ENCODE assay signal across 8 mouse cellular contexts in the genomic region with DNA sequence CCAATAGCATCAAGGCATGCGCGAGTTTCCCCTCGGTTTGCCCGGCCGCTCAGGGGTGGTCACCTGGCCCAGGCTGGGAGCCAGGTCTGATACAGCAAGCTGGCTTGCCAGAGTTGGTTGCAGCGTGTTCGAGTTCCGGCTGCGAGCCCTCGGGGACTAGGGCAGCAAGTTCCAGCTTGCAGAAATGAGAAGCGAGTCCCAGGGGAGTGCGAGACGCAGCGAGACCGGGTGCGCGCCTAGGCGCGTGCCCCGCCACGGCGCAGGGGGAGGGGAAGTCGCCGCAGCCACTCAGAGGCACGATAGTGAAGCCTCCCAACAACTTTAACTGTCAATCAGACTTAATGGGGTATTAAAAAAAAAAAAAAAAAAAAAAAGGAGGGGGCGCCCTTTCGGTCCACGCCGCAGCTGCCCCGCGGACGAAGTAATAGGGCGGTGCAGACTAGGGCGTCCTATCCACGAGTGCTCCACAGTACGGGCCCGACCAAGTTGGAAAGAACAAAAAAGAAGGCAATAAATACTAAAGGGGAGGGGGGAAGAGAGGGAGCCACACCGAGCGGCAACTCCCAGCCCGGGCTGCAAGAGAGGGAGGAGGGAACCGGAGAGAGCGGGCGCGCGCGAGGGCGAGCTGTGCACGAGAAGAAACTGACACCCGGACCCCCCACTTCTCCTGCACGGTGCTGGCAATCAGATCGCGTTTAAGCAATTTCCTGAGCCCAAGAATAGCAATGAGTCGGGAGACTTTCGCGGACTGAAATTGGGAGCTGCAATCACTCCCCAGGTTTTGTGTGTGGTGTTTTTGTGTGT. TPM values are rescaled to one million over a fixed set of nuclear protein-coding genes. Genes with fewer than 3 reads are reported as not detected.
A peak's percentile ranks its signal among the peaks of the same experiment; 100 is the strongest.
DNase-seq lines count a peak whose midpoint lies in the region; ATAC-seq and TF ChIP-seq lines count a peak whose summit lies in the region.

A gene (plus strand): TSS at position 695 of the 804 bp plus-strand sequence.

- no peaks in the 10 kb centered on the region for H3K36me3 ChIP-seq in hindbrain, embryonic 15.5 days

- peak within 1 kb of the TSS; percentile 45 for H3K9ac ChIP-seq in hindbrain, embryonic 15.5 days

- H3K9me3 ChIP-seq in hindbrain, embryonic 15.5 days: no peaks in the 10 kb centered on the region

- WGBS in hindbrain, embryonic 15.5 days: 0% methylated on average over 54 of the region's 55 CpGs

- TF ChIP-seq CTCF in left cerebral cortex, adult 2 months (IDR thresholded peaks at IDR 0.05): no peak; the same call in 1 of the 2 replicates

- H3K27ac ChIP-seq in hindbrain, embryonic 15.5 days (replicated peaks): peak within 1 kb of the TSS; percentile 70
- H3K27ac ChIP-seq in left cerebral cortex, adult 2 months: peak within 1 kb of the TSS; percentile 81

- peak within 1 kb of the TSS; percentile 48 for H3K4me3 ChIP-seq in hindbrain, embryonic 15.5 days
- H3K4me3 ChIP-seq in left cerebral cortex, adult 2 months: peak within 1 kb of the TSS; percentile 54

- H3K4me1 ChIP-seq in hindbrain, embryonic 15.5 days (replicated peaks): peaks cover 36% of the 10 kb centered on the region

- intact Hi-C loops in left cerebral cortex, adult 2 months (cut with DNase I): loop anchor here (5.0 kb wide), 3 partner anchors 80 to 395 kb away; no protein-coding TSS in a partner anchor

- peaks cover 28% of the 10 kb centered on the region for H3K27me3 ChIP-seq in hindbrain, embryonic 15.5 days

- peak; percentile 59 for ATAC-seq in hindbrain, embryonic 15.5 days (ENCODE audit: low FRiP score, low read depth)
- ATAC-seq in megakaryocyte, adult 5-6 weeks (ENCODE audit: poor library complexity, severe bottlenecking): peak; percentile 61

- DNase-seq in R1 (ENCODE audit: low read depth, low spot score): peak; percentile 80
- peak; percentile 38 to 43 for DNase-seq in cerebellum, postnatal 36 days
- DNase-seq in gastrocnemius, adult 18-20 months (ENCODE audit: low spot score): peak; percentile 90
- DNase-seq in left cerebral cortex, adult 2 months (ENCODE audit: extremely low spot score in 1 of 2, low spot score in 2 of 2): peak; percentile 58 to 76
- DNase-seq in right cerebral cortex, adult 18-20 months: peak; percentile 74
- peak; percentile 66 for DNase-seq in urinary bladder, postnatal 10 days (ENCODE audit: low spot score)

- peak within 1 kb of the TSS; percentile 97 for H3K4me2 ChIP-seq in hindbrain, embryonic 15.5 days

RNA-seq across cellular contexts. Expression of the gene that starts here (rescaled TPM):
- total RNA-seq in gastrocnemius, adult 18-20 months (2021): 10 to 100 TPM; 41.1 to 43.1 TPM
- 46.5 and 59.9 TPM in 2 replicates for polyA plus RNA-seq in hindbrain, embryonic 15.5 days (2015; fragmentation: Nextera tagmentation; extraction: Ambion mirVana)
- 10 to 100 TPM; 28.6 to 29.6 TPM for total RNA-seq in left cerebral cortex, adult 2 months (2021)
- 49.7 and 49.8 TPM in 2 replicates for total RNA-seq in megakaryocyte, adult 5-6 weeks (2015)
- total RNA-seq in megakaryocyte, adult 5-6 weeks (2017): 60.0 and 61.4 TPM in 2 replicates

Comparison
In these comparisons a context has a peak if more than half of its experiments do, and no peak if none do; other contexts are left out.
1. Peak in every context shown above with its lines: DNase-seq, ATAC-seq, H3K4me3 ChIP-seq and H3K27ac ChIP-seq.